Comparison of ENCODE assay signal across 33 mouse cellular contexts in the genomic region with DNA sequence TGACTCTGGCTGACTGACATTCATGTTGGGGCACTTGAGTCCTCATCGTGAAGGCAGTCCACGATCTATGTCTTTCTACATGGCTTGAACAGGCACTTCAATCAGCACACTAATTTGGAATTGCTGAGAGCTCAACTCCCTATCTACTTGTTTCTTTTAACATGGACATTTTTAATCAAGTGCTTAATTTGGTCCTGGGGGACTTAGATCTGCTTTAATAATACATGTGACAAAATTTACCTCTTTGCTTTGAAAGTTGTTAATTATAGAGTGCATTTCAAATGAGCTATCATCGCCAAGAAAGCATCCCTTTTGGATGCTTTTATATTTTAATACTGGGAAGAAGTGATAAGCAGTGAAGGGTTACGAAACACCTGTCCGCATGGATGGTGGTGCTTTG.
"Had no signal": no experiment of that assay in that cellular context is flagged by ENCODE, and none has a peak within 500 bp of the region (broad histone marks: within the 10 kb centered on the region; RNA-seq: fewer than 3 reads in every experiment).

No protein-coding gene starts in this region.

- DNase-seq: heart, postnatal 10 days; heart, postnatal 14 days; heart, postnatal 4 days; kidney, adult 11 months; kidney, adult 18-20 months; kidney, adult 2 months; kidney, adult 8-10 months; kidney, adult 9 months; kidney, postnatal 10 days; kidney, postnatal 14 days; kidney, postnatal 25 days; kidney, postnatal 36 days; kidney, postnatal 4 days; layer of hippocampus, adult 9-11 months; layer of hippocampus, postnatal 36 days had no signal

- H3K4me3 ChIP-seq: heart, embryonic 10.5 days; heart, embryonic 12.5 days; heart, embryonic 13.5 days; heart, embryonic 15.5 days; hindbrain, embryonic 10.5 days; hindbrain, embryonic 12.5 days; hindbrain, embryonic 13.5 days; hindbrain, embryonic 15.5 days; intestine, embryonic 15.5 days; kidney, embryonic 15.5 days; layer of hippocampus, adult 2 months had no signal

- H3K4me2 ChIP-seq: heart, embryonic 11.5 days; heart, embryonic 12.5 days; heart, embryonic 13.5 days; heart, embryonic 15.5 days; hindbrain, embryonic 12.5 days; hindbrain, embryonic 13.5 days; hindbrain, embryonic 14.5 days; hindbrain, embryonic 15.5 days; intestine, embryonic 15.5 days; kidney, embryonic 15.5 days had no signal

- H3K27ac ChIP-seq: heart, embryonic 10.5 days; heart, embryonic 13.5 days; heart, embryonic 15.5 days; hindbrain, embryonic 10.5 days; hindbrain, embryonic 12.5 days; hindbrain, embryonic 13.5 days; hindbrain, embryonic 14.5 days; hindbrain, embryonic 15.5 days; hindbrain, postnatal 0 days; intestine, embryonic 15.5 days; kidney, embryonic 15.5 days; kidney, postnatal 0 days; layer of hippocampus, adult 2 months had no signal

- H3K36me3 ChIP-seq: heart, embryonic 10.5 days; heart, embryonic 12.5 days; heart, embryonic 13.5 days; heart, embryonic 15.5 days; hindbrain, embryonic 10.5 days; hindbrain, embryonic 12.5 days; hindbrain, embryonic 13.5 days; hindbrain, embryonic 15.5 days; intestine, embryonic 15.5 days; kidney, embryonic 15.5 days had no signal

- H3K27me3 ChIP-seq: heart, embryonic 12.5 days; heart, embryonic 13.5 days; heart, embryonic 15.5 days; hindbrain, embryonic 12.5 days; hindbrain, embryonic 13.5 days; hindbrain, embryonic 15.5 days; intestine, embryonic 15.5 days; kidney, embryonic 15.5 days had no signal

- H3K4me1 ChIP-seq: heart, embryonic 10.5 days; heart, embryonic 12.5 days; heart, embryonic 13.5 days; heart, embryonic 15.5 days; hindbrain, embryonic 10.5 days; hindbrain, embryonic 12.5 days; hindbrain, embryonic 13.5 days; hindbrain, embryonic 15.5 days; intestine, embryonic 15.5 days; kidney, embryonic 15.5 days had no signal

- H3K9ac ChIP-seq: heart, embryonic 12.5 days; heart, embryonic 13.5 days; heart, embryonic 15.5 days; hindbrain, embryonic 12.5 days; hindbrain, embryonic 13.5 days; hindbrain, embryonic 14.5 days; hindbrain, embryonic 15.5 days; intestine, embryonic 15.5 days; kidney, embryonic 15.5 days had no signal

- H3K9me3 ChIP-seq: heart, embryonic 10.5 days; heart, embryonic 15.5 days; hindbrain, embryonic 10.5 days; hindbrain, embryonic 12.5 days; hindbrain, embryonic 13.5 days; hindbrain, embryonic 15.5 days; intestine, embryonic 15.5 days; kidney, embryonic 15.5 days had no signal

- ATAC-seq: hindbrain, embryonic 16.5 days; hindbrain, postnatal 0 days; inflammation-experienced regulatory T-cells, adult 6 months; intestine, embryonic 15.5 days; intestine, postnatal 0 days had no signal
